Mouse (Mus musculus) liver, embryonic 14.5 days (tissue): ENCODE measurements around the gene Fcrla. TPM values are rescaled to one million over a fixed set of nuclear protein-coding genes. Genes with fewer than 3 reads are reported as not detected.

Experiments
- ATAC-seq: fragments of 200-750 bp; cut with Nextera tagmentation; 2 replicates; pipeline ENCODE4 v1.8.0; 2017; ENCODE audit warnings: moderate number of reproducible peaks, mild to moderate bottlenecking, moderate library complexity; ENCODE audit not compliant: insufficient read depth
- DNase-seq, 3 experiments: peaks; one replicate each; pipeline ENCODE4 v3.0.0-alpha.2; 2012 to 2013; ENCODE audit warnings: low read depth in 3 of 3, low spot score in 3 of 3
- H3K27ac ChIP-seq: fragments of 300-500 bp; sonication (generic); 2 replicates; pipeline ENCODE4 v1.5.1; 2014; ENCODE audit warnings: moderate library complexity, mild to moderate bottlenecking, control low read depth, inconsistent platforms
- H3K27me3 ChIP-seq: fragments of 300-500 bp; sonication (generic); 2 replicates; pipeline ENCODE4 v1.6.1; 2014; ENCODE audit warnings: mild to moderate bottlenecking, low read length, moderate library complexity; ENCODE audit not compliant: control insufficient read depth, insufficient read depth
- H3K36me3 ChIP-seq: fragments of 300-500 bp; sonication (generic); replicated peaks from 2 replicates; pipeline ENCODE4 v1.6.1; 2014; ENCODE audit warnings: low read depth; ENCODE audit not compliant: control insufficient read depth, insufficient read depth
- H3K4me1 ChIP-seq, 2 experiments: fragments of 200-500 bp in 1 of 2; fragments of 300-500 bp in 1 of 2; sonication (generic) in 1 of 2; replicated peaks; 2 replicates each; pipeline ENCODE4 v1.6.1; 2012 to 2014; ENCODE audit warnings: antibody characterized with exemption in 1 of 2, inconsistent platforms in 1 of 2, low read length in 1 of 2; ENCODE audit not compliant: control insufficient read depth in 2 of 2, insufficient read depth in 2 of 2
- H3K4me2 ChIP-seq: fragments of 300-500 bp; sonication (generic); 2 replicates; pipeline ENCODE4 v1.6.1; 2014; ENCODE audit warnings: low read depth, mild to moderate bottlenecking, control low read depth, moderate library complexity
- H3K4me3 ChIP-seq, 2 experiments: fragments of 200-500 bp in 1 of 2; fragments of 300-500 bp in 1 of 2; sonication (generic) in 1 of 2; 2 replicates each; pipeline ENCODE4 v1.5.1; 2012 to 2014; ENCODE audit warnings: low read depth in 2 of 2, low read length in 2 of 2, mild to moderate bottlenecking in 2 of 2, control low read depth in 1 of 2, inconsistent platforms in 1 of 2, moderate library complexity in 1 of 2; ENCODE audit not compliant: insufficient read depth in 1 of 2
- H3K9ac ChIP-seq: fragments of 300-500 bp; sonication (generic); replicated peaks from 2 replicates; pipeline ENCODE4 v1.6.1; 2014; ENCODE audit warnings: mild to moderate bottlenecking, control low read depth, moderate library complexity
- H3K9me3 ChIP-seq: fragments of 300-500 bp; sonication (generic); 2 replicates; pipeline ENCODE4 v1.6.1; 2016; ENCODE audit warnings: low read length, mixed read lengths; ENCODE audit not compliant: control insufficient read depth
- CTCF ChIP-seq: IDR thresholded peaks from 2 replicates; pipeline ENCODE4 v1.5.1; 2016; ENCODE audit warnings: antibody characterized with exemption, low read depth, control low read depth
- EP300 ChIP-seq: IDR thresholded peaks from 2 replicates; pipeline ENCODE4 v1.6.1; 2016; ENCODE audit warnings: antibody characterized with exemption, low read depth
- WGBS: fragments of 180-500 bp; shearing (Covaris S2); extraction: QIAGEN DNeasy Blood & Tissue Kit; methylation state at CpG from one replicate; pipeline ENCODE4 v1.1.7; 2014; ENCODE audit not compliant: insufficient replicate concordance; 5-methylcytosine and 5-hydroxymethylcytosine counted together
- polyA plus RNA-seq, 2 experiments: library from polyadenylated mRNA; depleted of rRNA in 1 of 2; stranded (reverse) in 1 of 2; unstranded in 1 of 2; fragments of >200 nt; fragmentation: Nextera tagmentation in 1 of 2; extraction: Ambion mirVana in 1 of 2; gene quantifications; 2 replicates each; pipeline versions ENCODE4 v1.2.1 to v1.2.3; 2012 to 2014

Fcrla gene
- polyA plus RNA-seq, 2 experiments, result 0.35 to 0.56 TPM

DNA sequence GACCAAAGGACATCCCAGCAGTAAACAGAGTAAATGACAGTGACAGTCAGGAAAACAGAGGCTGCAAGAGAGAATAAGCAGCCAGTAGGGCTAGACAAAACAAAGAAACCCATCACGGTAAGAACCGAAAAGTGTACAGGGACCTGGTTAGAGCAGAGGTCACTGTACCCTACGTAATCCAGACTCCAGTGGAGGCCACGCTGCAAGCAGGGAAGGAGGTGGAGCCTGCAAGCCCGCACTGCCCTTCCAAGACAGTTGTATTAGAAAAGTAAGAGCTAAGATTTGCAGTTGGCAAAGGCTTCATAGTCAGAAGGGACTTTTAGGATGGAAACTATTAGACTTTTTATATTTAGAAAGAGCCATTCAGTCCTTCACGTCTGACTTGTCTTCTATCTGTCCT, 442 bp downstream of the Fcrla start:
- TF ChIP-seq CTCF, result no peak
- Histone ChIP-seq H3K4me2 (no peak overlapping the region), H3K27ac (no peak overlapping the region), H3K4me1 (0 out of 4 replicates have a peak, but pooled peaks cover 0 to 2% of the 10 kb centered on the region in 2 experiments), H3K9me3 (no peaks in the 10 kb centered on the region), H3K4me3 (no peak overlapping the region), H3K9ac (no peak overlapping the region), H3K36me3 (no peaks in the 10 kb centered on the region), H3K27me3 (no peaks in the 10 kb centered on the region)
- ATAC-seq (no peak), DNase-seq (no peak)
- 57% methylated on average over 6 of the region's 6 CpGs for WGBS

DNA sequence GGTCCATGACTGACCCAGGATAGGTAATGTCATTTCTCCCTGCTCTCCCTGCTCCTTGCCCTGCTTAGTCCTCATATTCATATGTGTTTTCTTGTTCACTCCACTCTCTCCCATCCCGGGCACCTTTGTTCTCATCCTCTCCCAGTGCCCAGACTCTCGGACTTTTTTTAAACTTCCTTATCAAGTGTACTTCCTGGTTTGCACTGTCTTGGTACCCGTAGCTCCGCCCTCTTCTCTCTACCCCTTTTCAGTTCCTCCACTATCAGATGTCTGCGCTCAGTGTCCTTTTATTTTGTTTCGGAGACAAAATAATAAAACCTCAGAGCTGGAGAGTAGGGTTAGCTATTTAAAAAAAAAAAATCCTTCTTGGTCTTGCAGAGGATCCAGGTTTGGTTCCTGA, 2.9 kb downstream of the Fcrla start:
- Histone ChIP-seq H3K36me3 (no peaks in the 10 kb centered on the region), H3K9me3 (no peaks in the 10 kb centered on the region), H3K4me3 (peak overlapping the region in 1 of 2 experiments; percentile 18; a peak in 1 of 4 replicates), H3K4me2 (peak overlapping the region; percentile 42), H3K9ac (no peak overlapping the region), H3K4me1 (0 out of 4 replicates have a peak, but pooled peaks cover 0 to 2% of the 10 kb centered on the region in 2 experiments), H3K27me3 (no peaks in the 10 kb centered on the region), H3K27ac (no peak overlapping the region)
- no peak for TF ChIP-seq CTCF
- TF ChIP-seq EP300, result no peak
- ATAC-seq (no peak), DNase-seq (peak in 1 of 3 experiments; percentile 44)
- 20% methylated on average over 6 of the region's 6 CpGs for WGBS

DNA sequence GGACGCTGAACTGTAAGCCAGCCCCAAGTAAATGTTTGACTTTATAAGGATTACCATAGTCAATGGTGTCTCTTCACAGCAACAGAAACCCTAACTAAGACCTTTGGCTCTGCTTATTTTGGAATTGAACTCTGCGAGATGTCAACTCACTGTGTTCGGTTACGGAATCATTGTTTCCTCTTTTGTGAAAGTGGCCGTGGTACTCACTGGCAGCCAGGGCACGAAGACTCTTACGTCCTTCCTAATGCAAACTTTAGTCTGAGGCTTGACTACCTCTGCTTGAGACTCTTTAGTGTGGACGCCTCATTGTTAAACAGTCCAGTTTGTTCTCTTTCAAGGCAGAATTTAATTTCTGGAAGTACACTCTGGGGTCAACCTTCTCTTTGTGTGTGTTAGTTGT, 8.1 kb downstream of the Fcrla start:
- no peak for ATAC-seq
- no peaks in the 10 kb centered on the region for H3K36me3 ChIP-seq
- H3K27ac ChIP-seq, result no peak overlapping the region
- H3K4me2 ChIP-seq, result no peak overlapping the region
- no peak overlapping the region for H3K4me3 ChIP-seq
- no peaks in the 10 kb centered on the region for H3K9me3 ChIP-seq
- DNase-seq, result no peak
- 0 out of 4 replicates have a peak, but pooled peaks cover 0 to 1% of the 10 kb centered on the region in 2 experiments for H3K4me1 ChIP-seq
- H3K27me3 ChIP-seq, result no peaks in the 10 kb centered on the region
- no peak overlapping the region for H3K9ac ChIP-seq
- TF ChIP-seq EP300, result no peak
- no peak for TF ChIP-seq CTCF
- 77% methylated on average over 8 of the region's 8 CpGs for WGBS

DNA sequence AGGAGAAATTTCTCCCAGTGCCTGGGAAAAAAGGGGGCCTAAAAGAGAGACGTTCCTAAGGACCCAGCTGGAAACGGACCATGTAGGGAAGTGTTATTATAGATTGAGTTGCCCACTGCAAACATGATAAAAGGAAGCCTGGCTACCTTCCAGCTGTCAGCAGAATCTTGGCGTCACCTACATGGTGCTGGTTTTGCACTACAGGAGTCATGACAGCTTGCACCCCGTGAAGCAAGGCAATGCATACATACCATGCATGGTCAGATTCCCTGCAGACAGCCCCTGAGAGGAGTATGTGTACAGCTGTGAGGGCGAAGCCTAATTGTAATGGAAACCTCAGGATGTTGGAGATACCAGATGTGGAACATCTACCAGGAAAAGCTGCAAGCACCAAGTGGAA, 11.7 kb downstream of the Fcrla start:
- Histone ChIP-seq H3K27ac (no peak overlapping the region), H3K9me3 (no peaks in the 10 kb centered on the region), H3K4me2 (no peak overlapping the region), H3K4me1 (no peaks in the 10 kb centered on the region), H3K36me3 (no peaks in the 10 kb centered on the region), H3K9ac (no peak overlapping the region), H3K27me3 (no peaks in the 10 kb centered on the region), H3K4me3 (no peak overlapping the region)
- TF ChIP-seq CTCF (no peak), EP300 (no peak)
- no peak for ATAC-seq
- 56% methylated on average over 5 of the region's 5 CpGs for WGBS
- no peak for DNase-seq

DNA sequence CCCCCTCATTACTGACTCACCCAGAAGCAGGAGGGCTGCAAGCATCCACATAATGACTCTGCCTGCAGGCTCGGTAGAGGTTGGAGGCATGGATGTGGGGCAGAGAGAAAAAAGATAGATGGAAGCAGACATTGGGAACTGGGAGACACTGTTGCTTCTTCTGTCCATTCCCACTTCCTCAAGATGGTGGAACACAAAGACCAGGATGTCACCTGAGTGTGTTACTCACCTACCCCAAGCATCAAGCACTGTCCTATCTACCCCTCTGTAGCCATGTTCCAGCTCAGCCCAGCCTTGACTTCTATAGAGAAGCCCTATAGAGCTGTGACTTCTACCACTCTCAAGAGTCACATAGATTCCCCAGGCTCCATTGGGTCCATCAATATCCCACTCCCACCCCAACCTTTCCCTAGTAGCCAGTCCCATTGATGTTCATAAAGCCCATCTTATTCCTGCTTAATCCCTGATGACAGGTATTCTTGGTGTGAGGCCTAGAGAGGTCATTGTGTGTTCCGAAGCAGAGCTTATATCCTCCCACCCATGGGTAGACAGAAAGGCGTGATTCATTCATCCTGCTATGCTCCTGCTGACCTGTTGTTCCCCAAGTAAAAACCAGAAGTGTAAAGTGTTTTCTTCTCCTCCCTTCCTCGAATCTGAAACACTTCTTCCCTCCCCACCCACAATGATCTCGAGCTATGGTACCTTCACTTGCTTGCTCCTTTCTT, 14.3 kb downstream of the Fcrla start, which contains the start of gene Fcrlb:
Fcrlb (minus strand) TSS at position 51 of the 725 bp plus-strand sequence.
- DNase-seq (no peak), ATAC-seq (no peak)
- Histone ChIP-seq H3K27ac (no peak within 1 kb of the TSS), H3K4me2 (no peak within 1 kb of the TSS), H3K9ac (no peak within 1 kb of the TSS), H3K36me3 (no peaks in the 10 kb centered on the region), H3K27me3 (peaks cover 14% of the 10 kb centered on the region), H3K4me3 (no peak within 1 kb of the TSS), H3K9me3 (no peaks in the 10 kb centered on the region), H3K4me1 (no peaks in the 10 kb centered on the region)
- WGBS, result 39% methylated on average over 5 of the region's 5 CpGs
- no peak for TF ChIP-seq EP300
